Mouse (Mus musculus) lung, adult 2 months (tissue): ENCODE results near the gene Slco2b1.

Experiments
- CTCF ChIP-seq: fragments of 200-500 bp; IDR thresholded peaks from 2 replicates; pipeline ENCODE4 v1.5.1; 2011; ENCODE audit warnings: mild to moderate bottlenecking, low read length, control low read depth; ENCODE audit not compliant: insufficient read depth
- POLR2A ChIP-seq: fragments of 200-500 bp; IDR thresholded peaks from 2 replicates; pipeline ENCODE4 v1.6.1; 2011; ENCODE audit warnings: low read depth, mild to moderate bottlenecking, control low read depth, low read length, borderline replicate concordance; ENCODE audit errors: extremely low read depth

GRCm38 (mm10) chr7:99684086-99684485, 27.1 kb downstream of the Slco2b1 start:
- TF ChIP-seq CTCF, result no peak
- TF ChIP-seq POLR2A, result no peak
